Mouse (Mus musculus): ENCODE results near the gene Kif3b. TPM values are rescaled to one million over a fixed set of nuclear protein-coding genes. Genes with fewer than 3 reads are reported as not detected.

Gene Kif3b
- polyA plus RNA-seq, 1 experiment from 2014 or later, result 3.1 TPM

- peaks cover 6% of the 10 kb centered on the region for H3K36me3 ChIP-seq (ENCODE audit: control insufficient read depth, insufficient read depth, low read length)
- no peak for ATAC-seq (ENCODE audit: low FRiP score, low TSS enrichment)
Observed at GRCm38 (mm10) chr2:153319036-153319643, 27.9 kb downstream of the Kif3b start.

DNA sequence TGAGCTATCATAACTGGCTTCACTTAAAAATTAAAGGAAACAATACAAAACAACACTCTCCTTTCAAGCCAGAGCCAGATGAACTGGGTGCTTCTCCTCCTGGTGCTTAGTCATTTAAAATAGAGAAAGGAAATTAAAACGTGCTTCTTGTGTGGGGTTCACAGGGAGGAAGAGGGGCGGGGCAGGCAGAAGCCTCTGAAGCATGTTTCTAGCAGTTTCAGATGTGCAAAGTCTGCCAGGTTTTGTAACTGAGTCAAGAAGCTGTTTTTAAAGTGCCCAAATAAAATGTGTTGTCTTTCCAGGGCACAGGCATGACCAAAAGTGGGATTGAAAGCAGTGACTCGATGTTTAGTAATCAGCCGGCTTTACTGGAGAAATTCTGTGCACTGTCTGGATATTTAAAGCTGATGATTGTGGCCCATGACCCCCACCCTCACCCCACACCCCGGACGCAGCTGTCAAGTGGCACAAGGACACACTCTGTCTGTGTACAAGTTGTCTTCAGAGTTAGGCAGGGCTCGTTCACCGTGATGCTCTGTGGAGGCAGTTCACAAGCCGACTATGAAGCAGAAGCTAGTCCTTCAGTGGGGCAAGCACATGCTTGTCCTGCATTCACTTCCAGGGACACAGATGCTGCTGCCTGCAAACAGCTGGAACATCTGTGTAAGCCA is 34.6 kb downstream of the Kif3b start:
- Histone ChIP-seq H3K27ac (replicated peaks) (no peak overlapping the region), H3K4me2 (replicated peaks; ENCODE audit: low read depth) (no peak overlapping the region), H3K36me3 (ENCODE audit: control insufficient read depth, insufficient read depth, low read length) (peaks cover 15% of the 10 kb centered on the region), H3K9ac (ENCODE audit: low read length) (no peak overlapping the region), H3K27me3 (ENCODE audit: control insufficient read depth, insufficient read depth, low read length) (no peaks in the 10 kb centered on the region), H3K9me3 (ENCODE audit: control insufficient read depth, low read length) (no peaks in the 10 kb centered on the region), H3K4me1 (replicated peaks; ENCODE audit: control insufficient read depth, insufficient read depth) (no peaks in the 10 kb centered on the region), H3K4me3 (ENCODE audit: low read depth, low read length) (no peak overlapping the region)
- ATAC-seq (ENCODE audit: low FRiP score, low TSS enrichment) (no peak), DNase-seq (ENCODE audit: low spot score) (no peak)
- no peak for TF ChIP-seq CTCF (IDR thresholded peaks at IDR 0.05; ENCODE audit: low read depth)
- 69% methylated on average over 9 of the region's 9 CpGs for WGBS

More at GRCm38 (mm10) chr2:153319036-153319643, 27.9 kb downstream of the Kif3b start:
- no peaks in the 10 kb centered on the region for H3K27me3 ChIP-seq (ENCODE audit: control insufficient read depth, insufficient read depth, low read length)
- 72% methylated on average over 8 of the region's 8 CpGs for WGBS
- H3K9me3 ChIP-seq (ENCODE audit: control insufficient read depth, low read length), result no peaks in the 10 kb centered on the region
- no peak overlapping the region for H3K4me2 ChIP-seq (replicated peaks; ENCODE audit: low read depth)
- TF ChIP-seq CTCF (IDR thresholded peaks at IDR 0.05; ENCODE audit: low read depth) (no peak), EP300 (optimal IDR thresholded peaks at IDR 0.05) (no peak)
- DNase-seq (ENCODE audit: low spot score), result no peak
- no peaks in the 10 kb centered on the region for H3K4me1 ChIP-seq (replicated peaks; ENCODE audit: control insufficient read depth, insufficient read depth)
- no peak overlapping the region for H3K4me3 ChIP-seq (ENCODE audit: low read depth, low read length)
- H3K9ac ChIP-seq (ENCODE audit: low read length), result no peak overlapping the region; the same call in 1 of the 2 replicates
- no peak overlapping the region for H3K27ac ChIP-seq (replicated peaks)

- no peaks in the 10 kb centered on the region for H3K9me3 ChIP-seq (ENCODE audit: control insufficient read depth, low read length)
- no peak overlapping the region for H3K9ac ChIP-seq (ENCODE audit: low read length)
- DNase-seq (ENCODE audit: low spot score) (no peak), ATAC-seq (ENCODE audit: low FRiP score, low TSS enrichment) (no peak)
- no peaks in the 10 kb centered on the region for H3K4me1 ChIP-seq (replicated peaks; ENCODE audit: control insufficient read depth, insufficient read depth)
- TF ChIP-seq CTCF (IDR thresholded peaks at IDR 0.05; ENCODE audit: low read depth), result no peak
- no peak for TF ChIP-seq EP300 (optimal IDR thresholded peaks at IDR 0.05)
- 94% methylated on average over 5 of the region's 5 CpGs for WGBS
- H3K4me2 ChIP-seq (replicated peaks; ENCODE audit: low read depth), result no peak overlapping the region
- no peak overlapping the region for H3K27ac ChIP-seq (replicated peaks)
- peaks cover 11% of the 10 kb centered on the region; the same call in 1 of the 2 replicates for H3K36me3 ChIP-seq (ENCODE audit: control insufficient read depth, insufficient read depth, low read length)
- H3K27me3 ChIP-seq (ENCODE audit: control insufficient read depth, insufficient read depth, low read length), result no peaks in the 10 kb centered on the region
- H3K4me3 ChIP-seq (ENCODE audit: low read depth, low read length), result no peak overlapping the region
Observed at GRCm38 (mm10) chr2:153332271-153332670, 41.1 kb downstream of the Kif3b start.

DNA sequence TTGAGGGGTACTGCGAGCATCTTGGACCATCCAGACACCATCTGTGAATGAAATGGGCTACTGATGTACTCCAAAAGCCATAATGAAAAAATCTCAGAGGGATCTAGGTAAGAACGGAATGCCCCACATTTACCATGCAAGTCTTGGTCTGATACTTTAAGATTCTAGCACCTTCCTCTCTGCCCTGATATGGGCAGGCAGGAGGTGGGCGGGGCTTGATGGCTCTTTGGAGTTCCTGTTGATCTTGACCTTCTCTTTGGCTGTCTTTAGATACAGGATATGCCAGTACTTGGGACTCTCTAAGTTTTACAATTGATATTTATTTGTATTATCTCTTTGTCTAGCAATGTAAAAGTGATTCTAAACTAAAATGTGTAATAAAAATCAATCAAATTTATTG is 41.8 kb downstream of the Kif3b start:
- ATAC-seq (ENCODE audit: low FRiP score, low TSS enrichment), result no peak
- DNase-seq (ENCODE audit: low spot score), result no peak
- no peaks in the 10 kb centered on the region for H3K9me3 ChIP-seq (ENCODE audit: control insufficient read depth, low read length)
- no peak for TF ChIP-seq EP300 (optimal IDR thresholded peaks at IDR 0.05)
- TF ChIP-seq CTCF (IDR thresholded peaks at IDR 0.05; ENCODE audit: low read depth), result no peak
- peaks cover 11% of the 10 kb centered on the region; the same call in 1 of the 2 replicates for H3K36me3 ChIP-seq (ENCODE audit: control insufficient read depth, insufficient read depth, low read length)
- H3K9ac ChIP-seq (ENCODE audit: low read length), result no peak overlapping the region
- H3K4me2 ChIP-seq (replicated peaks; ENCODE audit: low read depth), result no peak overlapping the region
- WGBS, result 94% methylated on average over 3 of the region's 3 CpGs
- H3K4me3 ChIP-seq (ENCODE audit: low read depth, low read length), result no peak overlapping the region
- H3K4me1 ChIP-seq (replicated peaks; ENCODE audit: control insufficient read depth, insufficient read depth), result no peaks in the 10 kb centered on the region
- H3K27ac ChIP-seq (replicated peaks), result no peak overlapping the region
- H3K27me3 ChIP-seq (ENCODE audit: control insufficient read depth, insufficient read depth, low read length), result no peaks in the 10 kb centered on the region

DNA sequence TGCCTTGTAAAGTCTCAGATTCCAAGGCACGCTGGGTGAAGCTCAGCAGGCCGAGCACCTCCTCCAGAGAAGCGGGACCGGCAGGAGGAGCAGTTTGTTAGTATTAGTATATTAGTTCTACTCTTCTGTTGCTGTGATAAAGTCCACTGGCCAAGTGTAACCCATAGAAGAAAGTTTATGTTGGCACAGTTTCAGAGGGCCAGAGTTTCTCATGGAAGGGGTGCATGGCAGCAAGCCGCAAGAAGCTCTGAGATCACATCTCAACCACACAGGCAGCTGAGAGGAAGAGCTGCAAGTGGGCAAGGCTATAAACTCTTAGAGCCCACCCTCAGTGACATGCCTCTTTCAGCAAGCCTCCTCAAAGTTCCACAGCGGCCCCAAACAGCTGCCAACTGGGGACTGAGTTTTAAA is 42.6 kb downstream of the Kif3b start:
- WGBS, result 58% methylated on average over 6 of the region's 6 CpGs
- Histone ChIP-seq H3K27me3 (ENCODE audit: control insufficient read depth, insufficient read depth, low read length) (no peaks in the 10 kb centered on the region), H3K27ac (replicated peaks) (no peak overlapping the region; the same call in 1 of the 2 replicates), H3K4me3 (ENCODE audit: low read depth, low read length) (no peak overlapping the region), H3K4me1 (replicated peaks; ENCODE audit: control insufficient read depth, insufficient read depth) (no peaks in the 10 kb centered on the region), H3K9ac (ENCODE audit: low read length) (no peak overlapping the region), H3K36me3 (ENCODE audit: control insufficient read depth, insufficient read depth, low read length) (peaks cover 11% of the 10 kb centered on the region; the same call in 1 of the 2 replicates), H3K4me2 (replicated peaks; ENCODE audit: low read depth) (no peak overlapping the region), H3K9me3 (ENCODE audit: control insufficient read depth, low read length) (no peaks in the 10 kb centered on the region)
- ATAC-seq (ENCODE audit: low FRiP score, low TSS enrichment) (peak; percentile 45; the same call in 1 of the 2 replicates), DNase-seq (ENCODE audit: low spot score) (no peak)
- peak; percentile 51 for TF ChIP-seq CTCF (IDR thresholded peaks at IDR 0.05; ENCODE audit: low read depth)
- no peak for TF ChIP-seq EP300 (optimal IDR thresholded peaks at IDR 0.05)

GRCm38 (mm10) chr2:153334281-153334680 is 43.1 kb downstream of the Kif3b start:
- ATAC-seq (ENCODE audit: low FRiP score, low TSS enrichment), result no peak

More at GRCm38 (mm10) chr2:153334281-153334680, 43.1 kb downstream of the Kif3b start:
- DNase-seq (ENCODE audit: low spot score), result no peak
- Histone ChIP-seq H3K4me2 (replicated peaks; ENCODE audit: low read depth) (no peak overlapping the region), H3K4me1 (replicated peaks; ENCODE audit: control insufficient read depth, insufficient read depth) (0 out of 2 replicates have a peak, but pooled peaks cover 2% of the 10 kb centered on the region), H3K4me3 (ENCODE audit: low read depth, low read length) (no peak overlapping the region), H3K36me3 (ENCODE audit: control insufficient read depth, insufficient read depth, low read length) (peaks cover 11% of the 10 kb centered on the region; the same call in 1 of the 2 replicates), H3K9ac (ENCODE audit: low read length) (no peak overlapping the region), H3K9me3 (ENCODE audit: control insufficient read depth, low read length) (no peaks in the 10 kb centered on the region), H3K27ac (replicated peaks) (no peak overlapping the region; the same call in 1 of the 2 replicates), H3K27me3 (ENCODE audit: control insufficient read depth, insufficient read depth, low read length) (no peaks in the 10 kb centered on the region)
- TF ChIP-seq CTCF (IDR thresholded peaks at IDR 0.05; ENCODE audit: low read depth), result no peak
- no peak for TF ChIP-seq EP300 (optimal IDR thresholded peaks at IDR 0.05)
- 75% methylated on average over 3 of the region's 3 CpGs for WGBS

Measured in stomach, postnatal 0 days (tissue).